Mouse (Mus musculus) gastrocnemius, postnatal 14 days (tissue): ENCODE data around the gene Nup133. TPM values are rescaled to one million over a fixed set of nuclear protein-coding genes. Genes with fewer than 3 reads are reported as not detected.

Experiments used
- DNase-seq: peaks from one replicate; pipeline ENCODE4 v3.0.0; 2021; ENCODE audit warnings: mixed read lengths
- intact Hi-C: fragments of 180-260 bp; cut with DNase I; formaldehyde crosslinking; loops from one replicate; pipeline ENCODE4 v1.15.1; 2025; ENCODE audit warnings: low total_unique reads
- total RNA-seq, 2 experiments: library from RNA; stranded (reverse); gene quantifications; 2 replicates each; pipeline ENCODE4 v1.2.3; 2021

Gene Nup133
- total RNA-seq, 2 experiments from 2014 or later, result 9.8 to 9.9 TPM

DNA sequence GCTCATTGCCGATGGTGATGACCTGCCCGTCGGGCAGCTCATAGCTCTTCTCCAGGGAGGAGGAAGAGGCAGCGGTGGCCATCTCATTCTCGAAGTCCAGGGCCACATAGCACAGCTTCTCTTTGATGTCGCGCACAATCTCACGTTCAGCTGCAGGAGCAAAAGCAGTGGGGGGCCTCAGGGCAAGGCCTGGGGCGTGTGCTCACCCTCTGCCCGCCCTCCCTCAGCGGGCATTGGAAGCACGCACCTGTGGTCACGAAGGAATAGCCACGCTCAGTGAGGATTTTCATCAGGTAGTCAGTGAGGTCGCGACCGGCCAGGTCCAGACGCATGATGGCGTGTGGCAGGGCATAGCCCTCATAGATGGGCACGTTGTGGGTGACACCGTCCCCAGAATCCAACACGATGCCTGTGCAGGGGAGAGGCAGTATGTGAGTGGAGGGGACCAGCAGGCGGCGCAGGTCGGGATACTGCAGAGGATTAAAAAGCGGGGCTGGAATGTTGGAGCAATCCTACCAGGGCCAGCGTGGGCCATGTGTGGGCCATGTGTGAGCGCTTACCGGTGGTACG lies 56.4 kb downstream of the Nup133 start:
- intact Hi-C loops, result no loop called here
- peak; percentile 36 for DNase-seq

DNA sequence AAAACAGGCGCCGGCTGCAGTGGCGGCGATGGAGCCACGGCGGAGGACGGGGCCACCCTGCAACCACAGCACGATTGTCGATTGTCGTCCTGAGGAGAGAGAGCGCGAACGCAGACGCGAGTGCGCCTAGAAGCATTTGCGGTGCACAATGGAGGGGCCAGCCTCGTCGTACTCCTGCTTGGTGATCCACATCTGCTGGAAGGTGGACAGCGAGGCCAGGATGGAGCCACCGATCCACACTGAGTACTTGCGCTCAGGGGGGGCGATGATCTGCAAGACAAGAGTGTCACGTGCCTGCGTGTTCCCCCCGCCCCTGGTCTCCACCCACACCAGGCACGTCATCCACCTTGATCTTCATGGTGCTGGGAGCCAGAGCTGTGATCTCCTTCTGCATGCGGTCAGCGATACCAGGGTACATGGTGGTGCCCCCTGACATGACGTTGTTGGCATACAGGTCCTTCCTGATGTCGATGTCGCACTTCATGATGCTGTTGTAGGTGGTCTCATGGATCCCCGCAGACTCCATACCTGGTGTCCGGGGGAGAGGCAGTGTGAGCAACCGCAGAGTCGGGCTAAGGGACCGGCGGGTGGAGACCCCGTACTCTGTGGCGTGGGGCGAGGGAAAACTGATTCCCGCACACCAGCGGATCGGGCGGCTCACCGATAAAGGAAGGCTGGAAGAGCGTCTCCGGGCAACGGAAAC lies 57.0 kb downstream of the Nup133 start:
- intact Hi-C loops, result no loop called here
- peak; percentile 59 for DNase-seq

DNA sequence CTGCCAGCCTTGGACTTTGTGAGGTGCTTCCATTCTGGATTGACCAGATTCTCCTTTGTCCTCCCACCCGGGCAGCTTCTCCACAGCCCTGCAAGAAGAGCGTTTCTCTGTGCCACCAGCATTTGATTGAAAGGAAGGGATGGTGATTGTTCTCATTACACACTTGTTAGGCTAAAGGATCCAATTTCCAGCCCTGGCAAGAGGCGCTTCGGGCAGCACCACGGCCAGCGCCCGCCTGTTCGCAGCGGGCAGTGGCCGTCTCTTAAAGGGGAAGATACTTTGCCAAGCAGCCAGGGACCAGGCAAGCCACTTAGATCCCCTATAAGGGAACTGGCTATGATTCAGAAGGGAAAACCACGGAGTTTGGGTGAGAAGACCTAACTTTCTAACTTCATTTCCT lies 57.8 kb downstream of the Nup133 start:
- DNase-seq, result peak; percentile 71
- intact Hi-C loops, result no loop called here

DNA sequence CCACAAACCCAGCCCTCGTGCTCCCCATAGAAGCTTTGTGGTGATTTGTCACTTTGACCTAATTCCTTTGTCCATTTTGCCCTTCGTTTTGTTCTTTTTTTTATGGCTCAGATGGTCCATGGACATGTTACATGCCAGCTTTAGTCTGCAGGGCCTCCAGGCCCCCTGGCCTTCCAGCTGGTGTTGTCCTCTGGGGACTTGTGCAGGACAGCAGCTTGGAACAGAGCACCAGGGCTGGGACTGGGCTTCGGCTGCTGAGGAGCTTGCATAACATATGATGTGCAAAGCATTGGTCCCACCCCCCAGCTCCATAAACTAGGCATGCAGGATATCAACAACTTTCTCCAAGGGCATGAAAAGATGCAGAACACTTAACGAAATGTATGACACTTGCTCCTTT lies 59.3 kb downstream of the Nup133 start:
- intact Hi-C loops, result no loop called here
- DNase-seq, result peak; percentile 53

DNA sequence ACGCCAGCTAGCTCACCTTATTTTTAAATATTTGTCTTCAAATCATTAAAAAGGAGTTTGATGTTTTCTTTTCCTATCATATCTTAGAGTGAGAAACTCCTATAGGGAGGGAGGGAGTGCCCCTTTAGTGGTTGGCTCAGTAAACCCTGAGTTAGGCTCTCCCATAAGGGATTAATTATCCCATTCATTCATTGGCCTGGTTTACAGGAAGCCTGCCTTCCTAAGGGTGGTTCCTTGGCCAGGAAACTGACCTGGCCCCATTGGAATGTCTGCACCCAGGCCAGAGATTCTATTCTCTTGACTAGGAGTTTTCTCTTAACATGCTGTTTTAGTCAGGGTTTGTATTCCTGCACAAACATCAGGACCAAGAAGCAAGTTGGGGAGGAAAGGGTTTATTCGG lies 61.1 kb downstream of the Nup133 start:
- intact Hi-C loops, result no loop called here
- no peak for DNase-seq

DNA sequence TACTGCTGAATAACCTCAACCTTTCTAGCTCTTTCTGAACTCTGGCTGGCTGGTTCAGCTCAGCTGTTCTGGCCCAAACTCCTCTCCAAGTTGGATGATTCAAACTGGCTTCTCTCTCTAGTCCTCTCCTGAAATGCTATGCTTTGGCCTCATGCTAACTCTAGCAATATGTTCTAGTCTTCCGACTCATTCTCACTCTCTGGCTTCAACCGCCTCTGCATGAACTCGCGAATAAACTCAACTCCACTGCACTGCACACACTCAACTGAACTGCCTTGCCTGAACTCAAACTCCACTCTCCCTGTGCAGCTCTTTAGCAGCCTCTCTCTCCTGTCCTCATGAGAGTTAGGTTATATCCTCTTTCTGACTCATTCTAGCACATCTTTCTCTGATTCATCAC lies 61.9 kb downstream of the Nup133 start:
- intact Hi-C loops, result no loop called here

DNA sequence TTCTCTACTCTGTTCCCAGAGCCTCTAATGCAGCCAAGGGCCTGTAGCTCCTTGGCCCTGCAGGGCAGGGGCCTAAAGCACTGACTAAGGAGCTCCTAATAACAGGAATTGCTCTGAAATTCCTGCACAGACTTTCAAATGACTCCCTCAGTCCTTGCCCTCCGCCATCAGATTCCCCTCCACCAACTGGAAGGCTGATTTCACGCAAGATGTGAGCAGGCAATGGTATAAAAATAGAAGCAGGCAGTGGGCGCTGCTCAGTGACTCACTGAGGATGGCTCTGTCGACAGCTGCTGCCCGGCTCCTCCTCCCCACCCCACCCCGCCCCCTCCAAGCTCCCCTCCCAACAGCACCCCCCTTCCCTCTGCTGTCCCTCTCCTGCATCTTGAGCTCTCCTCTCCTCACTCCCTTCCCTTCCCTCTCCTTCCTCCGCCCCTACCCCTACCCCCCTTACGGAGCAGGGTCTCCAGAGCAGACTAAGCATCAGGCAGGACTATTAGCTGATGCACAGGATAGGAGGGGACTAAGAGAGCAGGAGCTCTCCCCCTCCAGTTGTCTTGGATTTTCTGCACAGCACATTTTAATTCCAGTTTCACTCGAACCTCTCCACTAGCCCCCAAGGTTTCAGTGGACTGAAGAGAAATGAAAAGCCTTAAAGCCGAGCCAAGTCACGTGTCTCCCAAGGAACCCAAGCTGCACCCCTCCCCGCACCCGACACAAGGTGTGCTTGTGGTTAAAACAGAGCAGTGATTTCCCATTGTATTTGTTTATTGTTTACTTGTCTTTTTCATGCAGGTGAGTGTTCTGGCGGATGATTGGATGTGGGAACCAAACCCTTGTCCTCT lies 64.1 kb downstream of the Nup133 start:
- intact Hi-C loops, result no loop called here
- DNase-seq, result peak; percentile 50

More for the DNA sequence above, 61.9 kb downstream of the Nup133 start:
- DNase-seq, result no peak

DNA sequence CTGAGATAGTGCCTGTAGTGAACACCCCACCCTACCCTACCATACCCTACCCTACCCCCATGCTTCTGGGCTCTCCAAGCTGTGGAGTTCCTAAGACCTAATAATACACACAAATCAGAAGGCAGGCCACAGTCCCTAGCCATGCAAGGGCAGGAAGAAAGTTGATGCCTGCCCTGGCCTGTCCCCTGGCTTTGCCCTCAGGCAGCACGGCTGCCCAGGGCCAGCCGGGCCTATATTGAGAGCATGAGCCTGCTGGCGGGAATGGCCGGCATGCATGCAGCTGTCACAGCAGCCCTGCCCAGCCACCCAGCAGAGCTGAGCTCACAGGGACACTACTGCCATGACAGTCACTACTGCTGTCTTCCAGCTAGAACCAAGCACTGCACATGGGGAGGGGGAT lies 66.0 kb downstream of the Nup133 start:
- intact Hi-C loops, result no loop called here
- peak; percentile 79 for DNase-seq

DNA sequence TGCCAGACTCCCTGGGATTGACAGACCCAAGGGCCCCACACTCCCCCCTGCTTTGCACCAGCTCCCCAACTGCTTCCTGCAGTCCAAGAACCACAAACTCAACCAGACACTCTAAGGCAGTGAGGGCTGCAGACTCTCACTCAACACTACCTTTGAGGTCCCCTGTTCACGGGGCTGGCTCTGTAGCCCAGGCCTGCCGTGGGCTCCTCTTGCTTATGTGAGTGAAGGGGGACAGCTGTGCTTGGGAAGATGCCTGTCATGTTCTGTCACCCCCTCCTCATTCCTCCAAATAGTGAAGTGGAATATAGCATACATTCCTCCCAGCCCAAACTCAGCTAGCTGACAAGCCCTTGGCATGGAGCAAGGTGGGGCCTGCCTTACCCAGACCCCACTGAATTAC lies 66.7 kb downstream of the Nup133 start:
- DNase-seq, result no peak
- intact Hi-C loops, result no loop called here

DNA sequence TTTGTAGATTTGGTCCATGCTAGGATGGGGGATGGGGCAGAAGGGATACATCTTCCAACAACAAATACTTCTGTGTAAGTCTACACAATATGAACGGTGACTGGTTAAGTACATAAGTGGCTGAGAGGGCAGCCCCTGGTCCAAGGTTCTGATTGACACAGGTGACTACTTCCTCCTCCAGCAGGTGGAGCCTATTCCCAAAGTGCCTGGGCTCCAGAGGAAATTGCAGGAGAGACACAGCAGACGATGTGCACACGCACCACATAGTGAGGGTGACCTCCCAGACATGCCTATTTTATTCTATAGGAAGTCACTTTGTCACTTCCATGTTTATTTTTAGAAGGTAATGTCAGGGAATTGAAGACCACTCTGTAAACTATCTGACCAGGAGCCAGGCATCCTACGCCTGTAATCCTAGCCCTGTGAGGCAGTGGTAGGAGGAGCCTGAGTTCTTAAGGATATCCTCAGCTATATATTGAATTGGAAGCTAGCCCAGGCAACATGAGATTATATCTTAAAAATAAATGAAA lies 68.2 kb downstream of the Nup133 start:
- intact Hi-C loops, result no loop called here
- no peak for DNase-seq

DNA sequence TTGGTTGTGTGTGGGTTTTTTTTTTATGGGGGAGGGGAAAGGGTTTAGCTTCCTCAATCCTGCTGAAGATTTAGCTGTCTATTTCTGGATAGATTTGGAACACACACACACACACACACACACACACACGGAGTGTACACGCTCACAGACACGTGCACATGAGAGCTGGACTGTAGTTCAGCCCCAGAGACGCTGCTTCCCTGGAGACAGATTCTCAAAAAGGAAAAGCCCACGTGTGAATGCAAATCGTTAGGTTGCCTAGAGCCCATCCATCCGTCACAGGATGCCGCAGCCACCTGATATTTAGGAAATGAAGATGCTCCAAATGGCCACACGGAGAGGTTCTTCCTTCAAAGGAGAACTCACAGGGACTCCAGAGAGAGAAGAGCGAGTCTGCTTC lies 68.8 kb downstream of the Nup133 start:
- intact Hi-C loops, result no loop called here
- no peak for DNase-seq

DNA sequence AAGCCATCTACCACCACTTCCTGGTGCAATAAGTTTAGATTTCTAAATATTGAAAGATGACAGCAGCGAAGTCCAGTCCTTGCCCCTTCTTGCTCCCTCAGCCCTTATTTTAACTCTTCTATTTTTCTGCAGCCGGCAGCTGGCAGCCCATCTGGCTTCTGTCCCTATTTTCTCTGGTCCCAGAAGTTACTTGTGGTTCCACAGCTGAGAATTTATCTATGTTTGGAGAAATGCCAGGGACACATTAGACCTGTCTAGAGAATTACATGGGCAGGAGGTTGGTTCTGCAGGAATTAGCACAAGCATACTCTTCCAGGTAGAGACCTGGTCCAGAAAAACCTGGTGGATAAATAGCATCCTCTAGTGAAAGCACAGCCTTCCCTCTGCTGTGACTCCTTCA lies 71.2 kb downstream of the Nup133 start:
- DNase-seq, result no peak
- intact Hi-C loops, result no loop called here

DNA sequence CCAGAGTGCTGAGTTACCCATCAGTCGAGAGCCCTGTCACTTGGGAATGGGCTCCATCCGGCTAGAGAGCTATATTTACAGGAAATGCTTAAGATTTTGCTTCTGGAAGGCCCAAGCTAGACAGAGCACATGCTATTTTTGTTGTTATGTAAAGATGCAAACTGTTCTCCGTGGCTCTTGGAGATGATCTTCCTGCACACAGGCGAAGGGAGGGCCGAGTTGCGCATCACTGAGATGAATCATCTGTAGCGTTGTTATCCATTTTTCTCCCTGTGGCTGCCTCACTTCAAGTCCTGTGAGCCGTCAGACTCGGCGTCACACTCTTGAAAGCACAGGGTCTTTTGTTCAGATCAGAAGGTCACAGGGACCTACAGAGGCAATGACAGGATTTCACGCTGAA lies 74.7 kb downstream of the Nup133 start:
- no peak for DNase-seq

DNA sequence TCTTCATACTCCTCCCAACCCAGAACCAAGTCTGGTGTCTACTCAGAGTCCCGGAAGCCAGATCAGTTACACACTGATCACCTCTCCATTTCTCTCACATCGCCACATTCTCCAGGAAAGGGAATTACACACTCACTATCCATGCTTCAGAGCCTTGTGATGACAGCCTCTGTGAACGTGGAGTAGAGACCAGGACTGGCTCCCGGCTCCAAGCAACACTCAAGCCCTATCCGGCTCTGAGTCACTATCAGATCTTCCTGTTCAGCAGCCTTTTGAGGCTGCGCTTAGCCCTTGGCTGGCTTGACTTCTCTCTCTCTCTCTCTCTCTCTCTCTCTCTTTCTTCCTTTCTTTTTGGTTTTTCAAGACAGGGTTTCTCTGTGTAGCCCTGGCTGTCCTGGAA lies 75.7 kb downstream of the Nup133 start:
- DNase-seq, result no peak
- intact Hi-C loops, result no loop called here

More for the DNA sequence above, 74.7 kb downstream of the Nup133 start:
- intact Hi-C loops, result no loop called here

DNA sequence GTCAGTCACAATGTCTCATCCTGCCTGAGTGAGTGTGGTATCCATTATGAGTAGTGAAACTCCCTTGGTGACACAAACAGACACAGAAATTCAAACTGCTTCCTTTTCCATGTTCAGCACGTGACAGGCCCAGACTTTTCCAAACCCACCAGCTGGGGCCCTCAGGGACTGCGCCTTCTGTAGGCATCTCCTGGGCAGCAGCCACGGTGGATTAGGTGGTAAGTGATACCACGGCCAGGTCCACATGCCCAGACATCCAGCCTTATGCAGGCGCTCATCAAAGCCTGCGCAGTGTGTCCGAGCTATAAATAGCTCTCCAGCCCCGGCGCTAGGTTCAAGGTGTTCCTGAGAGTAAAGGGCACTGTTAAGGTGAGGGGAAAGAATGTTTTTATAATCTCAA lies 77.0 kb downstream of the Nup133 start:
- DNase-seq, result peak; percentile 76
- intact Hi-C loops, result no loop called here

DNA sequence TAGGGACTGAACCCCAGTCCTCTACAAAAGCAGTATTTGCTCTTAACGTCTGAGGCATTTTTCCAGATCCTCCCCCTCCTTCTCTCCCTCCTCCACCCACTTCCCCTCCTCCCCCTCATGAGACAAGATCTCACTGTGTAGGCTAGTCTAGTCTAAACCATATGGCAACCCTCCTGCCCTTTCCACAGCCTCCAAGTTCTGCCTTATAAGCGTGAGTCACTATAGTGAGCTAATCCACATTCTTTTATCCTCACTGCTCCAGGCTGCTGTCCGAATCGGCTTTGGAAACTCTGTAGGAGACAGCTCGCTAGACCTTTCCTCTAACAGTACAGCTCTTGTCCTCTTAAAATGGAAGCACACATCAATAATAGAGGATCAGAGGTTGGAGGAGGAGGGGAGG lies 82.1 kb downstream of the Nup133 start:
- intact Hi-C loops, result no loop called here
- DNase-seq, result no peak

DNA sequence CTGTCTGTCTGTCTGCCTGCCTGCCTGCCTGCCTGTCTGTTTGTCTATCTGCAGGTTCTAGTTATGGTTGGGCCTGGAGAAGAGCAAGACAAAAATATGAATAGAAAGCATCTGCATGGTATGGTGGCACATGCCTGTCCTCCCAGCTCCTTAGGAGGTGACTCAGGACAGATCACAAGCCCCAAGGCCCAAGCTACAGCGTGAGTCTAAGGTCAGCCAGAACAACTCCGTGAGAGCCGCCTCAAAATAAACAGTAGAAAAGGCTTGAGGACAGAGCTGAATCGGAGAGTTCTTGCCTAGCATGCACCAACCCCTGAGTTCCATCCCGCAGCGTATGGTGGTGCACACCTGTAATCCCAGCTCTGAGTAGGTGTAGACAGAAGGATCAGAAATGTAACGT lies 83.3 kb downstream of the Nup133 start:
- no peak for DNase-seq

DNA sequence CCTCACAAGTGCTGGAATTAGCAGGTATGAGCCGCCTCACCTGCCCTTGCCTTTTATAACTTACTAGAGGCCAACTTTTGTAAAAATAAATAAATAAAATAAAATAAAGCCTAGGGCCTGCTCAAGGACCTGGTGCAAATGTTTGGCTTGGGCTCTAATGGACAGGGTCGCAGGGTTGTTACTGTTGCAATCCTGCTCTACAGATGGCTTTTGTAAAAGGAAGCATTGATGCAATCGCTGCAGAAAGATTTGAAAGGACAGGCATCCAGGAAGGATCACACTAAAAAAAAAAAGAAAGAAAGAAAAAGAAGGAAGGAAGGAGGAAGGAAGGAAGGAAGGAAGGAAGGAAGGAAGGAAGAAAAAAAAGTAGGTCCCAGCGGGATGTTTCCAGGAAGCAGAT lies 88.7 kb downstream of the Nup133 start:
- intact Hi-C loops, result no loop called here
- no peak for DNase-seq

More for the DNA sequence above, 83.3 kb downstream of the Nup133 start:
- intact Hi-C loops, result no loop called here

DNA sequence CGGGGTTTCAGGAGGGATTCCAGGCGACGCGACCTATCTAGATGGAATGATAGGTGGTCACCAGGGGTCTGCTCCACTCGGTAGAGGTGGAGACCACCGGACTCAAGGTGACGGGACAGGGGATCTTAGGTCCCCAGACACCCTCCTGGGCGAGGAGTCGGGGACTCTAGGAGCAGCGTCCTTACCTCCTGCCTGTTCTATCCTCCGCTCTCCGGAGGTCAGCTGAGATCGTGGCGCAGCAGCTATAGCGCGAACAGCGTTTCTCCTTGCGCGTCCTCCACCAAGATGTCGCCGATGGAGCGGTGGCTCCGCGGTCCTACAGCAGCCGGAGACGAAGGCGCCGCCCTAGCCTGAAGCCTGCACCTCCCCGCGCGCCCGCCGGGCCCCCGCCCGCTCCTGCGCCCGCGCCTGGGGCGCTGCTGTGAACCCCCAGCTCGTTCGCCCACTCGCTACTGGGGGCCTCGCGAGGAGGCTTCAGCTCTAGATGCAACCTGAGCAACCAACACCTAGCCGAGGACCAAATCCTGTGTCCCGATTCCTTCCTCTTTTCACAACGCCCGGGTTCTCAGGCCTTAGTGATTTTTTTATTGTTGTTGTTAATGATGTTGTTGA lies 89.3 kb downstream of the Nup133 start, which contains the start of gene Ccsap:
Ccsap (minus strand) TSS at position 562 of the 612 bp plus-strand sequence.
- peak; percentile 36 for DNase-seq
- intact Hi-C loops, result no loop called here
